ENCODE assay signal across 11 mouse cellular contexts in genomic region chr8:119824100-119824499, GRCm38 (mm10). TPM values are rescaled to one million over a fixed set of nuclear protein-coding genes. Genes with fewer than 3 reads are reported as not detected.
A peak's percentile ranks its signal among the peaks of the same experiment; 100 is the strongest.
DNase-seq lines count a peak whose midpoint lies in the region; ATAC-seq and TF ChIP-seq lines count a peak whose summit lies in the region.
"Had no signal": no experiment of that assay in that cellular context is flagged by ENCODE, and none has a peak within 500 bp of the region (broad histone marks: within the 10 kb centered on the region; RNA-seq: fewer than 3 reads in every experiment).

No protein-coding gene starts in this region.

- no peak for TF ChIP-seq CTCF in hindbrain, postnatal 0 days (IDR thresholded peaks at IDR 0.05; ENCODE audit: low read depth)

- H3K4me1 ChIP-seq in heart, embryonic 11.5 days (ENCODE audit: control insufficient read depth, insufficient read depth, low read length) = peaks cover 36% of the 10 kb centered on the region
- peaks cover 11% of the 10 kb centered on the region for H3K4me1 ChIP-seq in hindbrain, postnatal 0 days (ENCODE audit: insufficient read depth, low read length)

- H3K36me3 ChIP-seq in heart, embryonic 11.5 days (ENCODE audit: control insufficient read depth, insufficient read depth, low read length) = no peaks in the 10 kb centered on the region
- no peaks in the 10 kb centered on the region for H3K36me3 ChIP-seq in hindbrain, postnatal 0 days (ENCODE audit: insufficient read depth, low read length)
- H3K36me3 ChIP-seq: G1E had no signal

- H3K9ac ChIP-seq in heart, embryonic 11.5 days (ENCODE audit: low read depth, low read length) = no peak overlapping the region
- H3K9ac ChIP-seq in hindbrain, postnatal 0 days (replicated peaks; ENCODE audit: low read length) = no peak overlapping the region

- no peak overlapping the region for H3K4me2 ChIP-seq in heart, embryonic 11.5 days
- H3K4me2 ChIP-seq in hindbrain, postnatal 0 days (ENCODE audit: low read depth, low read length) = no peak overlapping the region

- WGBS in heart, embryonic 11.5 days (ENCODE audit: insufficient replicate concordance) = 71% methylated on average over 4 of the region's 4 CpGs
- 24% methylated on average over 4 of the region's 4 CpGs for WGBS in hindbrain, postnatal 0 days

- no peaks in the 10 kb centered on the region for H3K9me3 ChIP-seq in heart, embryonic 11.5 days (replicated peaks; ENCODE audit: control insufficient read depth, low read length)
- H3K9me3 ChIP-seq in hindbrain, postnatal 0 days (ENCODE audit: low read length) = no peaks in the 10 kb centered on the region
- H3K9me3 ChIP-seq: G1E had no signal

- H3K4me3 ChIP-seq in heart, embryonic 11.5 days (ENCODE audit: low read depth, low read length) = no peak overlapping the region
- no peak overlapping the region for H3K4me3 ChIP-seq in hindbrain, postnatal 0 days (ENCODE audit: low read length)

- no peak overlapping the region for H3K27ac ChIP-seq in heart, embryonic 11.5 days (ENCODE audit: low read depth, low read length)
- H3K27ac ChIP-seq in hindbrain, postnatal 0 days = peak overlapping the region; percentile 15; the same call in 1 of the 2 replicates

- H3K27me3 ChIP-seq in heart, embryonic 11.5 days (ENCODE audit: control insufficient read depth, insufficient read depth, low read length) = no peaks in the 10 kb centered on the region
- no peaks in the 10 kb centered on the region for H3K27me3 ChIP-seq in hindbrain, postnatal 0 days (ENCODE audit: insufficient read depth, low read length)

- no peak for ATAC-seq in heart, embryonic 11.5 days (replicated peaks; ENCODE audit: insufficient number of reproducible peaks, low FRiP score, low TSS enrichment)
- peak; percentile 81 for ATAC-seq in hindbrain, postnatal 0 days

- peak; percentile 36 to 73 for DNase-seq in heart, adult 18-20 months
- peak; percentile 43 for DNase-seq in right cerebral cortex, postnatal 25 days
- no peak for DNase-seq in right cerebral cortex, postnatal 4 days
- peak; percentile 80 for DNase-seq in hindbrain, postnatal 0 days (ENCODE audit: low spot score)
- DNase-seq in T-cell, adult 2 months (ENCODE audit: low spot score) = no peak
- no peak for DNase-seq in spleen, adult 12 weeks (ENCODE audit: low spot score)
- DNase-seq in urinary bladder, postnatal 14 days (ENCODE audit: low spot score) = no peak
- DNase-seq: cerebellum, adult 9-10 months; thymus, postnatal 25 days had no signal

RNA-seq across cellular contexts. Expression of gene Cotl1, which starts 16.2 kb away (rescaled TPM):
- total RNA-seq in heart, adult 18-20 months (2021) = 10 to 100 TPM; 16.7 to 22.9 TPM
- 110 and 142 TPM in 2 replicates for polyA plus RNA-seq in heart, embryonic 11.5 days (2014; fragmentation: Nextera tagmentation; extraction: Ambion mirVana)
- total RNA-seq in hindbrain, postnatal 0 days (2014; rRNA removed) = 263 and 269 TPM in 2 replicates
- 85.4 and 87.8 TPM in 2 replicates for polyA plus RNA-seq in hindbrain, postnatal 0 days (2015; fragmentation: Nextera tagmentation; extraction: Ambion mirVana)

RNA-seq across cellular contexts. Expression of gene Klhl36, which starts 38.0 kb away (rescaled TPM):
- total RNA-seq in heart, adult 18-20 months (2021) = 1 to 10 TPM; 2.3 to 3.0 TPM
- polyA plus RNA-seq in heart, embryonic 11.5 days (2014; fragmentation: Nextera tagmentation; extraction: Ambion mirVana) = 8.6 and 8.9 TPM in 2 replicates
- total RNA-seq in hindbrain, postnatal 0 days (2014; rRNA removed) = 36.6 and 37.3 TPM in 2 replicates
- 20.6 and 22.0 TPM in 2 replicates for polyA plus RNA-seq in hindbrain, postnatal 0 days (2015; fragmentation: Nextera tagmentation; extraction: Ambion mirVana)

RNA-seq across cellular contexts. Expression of gene Tldc1, which starts 45.9 kb away (rescaled TPM):
- total RNA-seq in heart, adult 18-20 months (2021) = 10 to 100 TPM; 11.5 to 14.2 TPM
- polyA plus RNA-seq in heart, embryonic 11.5 days (2014; fragmentation: Nextera tagmentation; extraction: Ambion mirVana) = 10.2 and 12.9 TPM in 2 replicates
- 20.2 and 21.2 TPM in 2 replicates for total RNA-seq in hindbrain, postnatal 0 days (2014; rRNA removed)
- 7.4 and 8.4 TPM in 2 replicates for polyA plus RNA-seq in hindbrain, postnatal 0 days (2015; fragmentation: Nextera tagmentation; extraction: Ambion mirVana)

Comparison
In these comparisons a context has a peak if more than half of its experiments do, and no peak if none do; other contexts are left out.
1. DNase-seq: peak in heart, adult 18-20 months (2 of 2), right cerebral cortex, postnatal 25 days (single experiment) and hindbrain, postnatal 0 days (single experiment); none in right cerebral cortex, postnatal 4 days (single experiment), T-cell, adult 2 months (single experiment), spleen, adult 12 weeks (single experiment) and urinary bladder, postnatal 14 days (single experiment).
2. RNA of gene Cotl1, which starts 16.2 kb away (total RNA-seq): 263 to 269 TPM in hindbrain, postnatal 0 days; 16.7 to 22.9 TPM in heart, adult 18-20 months; every median in the first group is over 10 times any median in the second.